In the genomic region with DNA sequence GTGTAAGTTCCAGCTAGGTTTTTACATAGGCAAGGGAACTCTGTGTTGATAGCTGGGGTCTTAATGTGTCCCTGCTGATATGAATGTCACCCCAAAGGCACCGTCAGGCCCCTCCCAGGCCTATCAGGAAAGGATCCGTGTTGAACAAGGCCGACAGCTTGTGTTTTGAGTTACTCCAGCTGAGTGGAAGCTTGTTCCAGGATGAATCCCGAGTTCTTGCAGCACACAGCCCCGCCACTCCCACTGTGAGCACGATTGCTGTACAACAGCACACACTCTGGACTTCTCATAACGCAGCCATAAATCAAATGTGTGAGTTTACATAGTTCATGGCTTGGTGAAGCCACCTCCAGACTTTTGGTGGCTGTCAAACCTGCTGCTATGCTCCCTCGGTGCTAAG, we compare ENCODE assay signal across 18 mouse cellular contexts. TPM values are rescaled to one million over a fixed set of nuclear protein-coding genes. Genes with fewer than 3 reads are reported as not detected.
A peak's percentile ranks its signal among the peaks of the same experiment; 100 is the strongest.
DNase-seq lines count a peak whose midpoint lies in the region; ATAC-seq and TF ChIP-seq lines count a peak whose summit lies in the region.
"Had no signal": no experiment of that assay in that cellular context is flagged by ENCODE, and none has a peak within 500 bp of the region (broad histone marks: within the 10 kb centered on the region; RNA-seq: fewer than 3 reads in every experiment).

No protein-coding gene starts in this region.

- H3K4me2 ChIP-seq in kidney, embryonic 15.5 days = no peak overlapping the region
- H3K4me2 ChIP-seq in stomach, postnatal 0 days (replicated peaks; ENCODE audit: low read depth) = no peak overlapping the region
- H3K4me2 ChIP-seq: forebrain, embryonic 13.5 days; heart, embryonic 13.5 days had no signal

- peak; percentile 12 for DNase-seq in kidney, postnatal 14 days
- DNase-seq in layer of hippocampus, postnatal 14 days (ENCODE audit: low spot score in 2 of 2) = peak; percentile 11 to 25
- no peak for DNase-seq in layer of hippocampus, postnatal 36 days
- DNase-seq in lung, postnatal 10 days = peak; percentile 54
- DNase-seq in lung, adult 18-20 months = no peak
- DNase-seq in stomach, postnatal 0 days (ENCODE audit: low spot score) = no peak
- DNase-seq in ovary, postnatal 14 days (ENCODE audit: low spot score) = no peak
- DNase-seq: adrenal gland, adult 2 months; adrenal gland, postnatal 25 days; cerebellum, adult 2 months; cerebellum, postnatal 10 days; forebrain, postnatal 0 days; gastrocnemius, postnatal 25 days; heart, postnatal 36 days had no signal

- no peaks in the 10 kb centered on the region for H3K9me3 ChIP-seq in kidney, embryonic 15.5 days (replicated peaks)
- H3K9me3 ChIP-seq in stomach, postnatal 0 days (ENCODE audit: control insufficient read depth, low read length) = no peaks in the 10 kb centered on the region
- H3K9me3 ChIP-seq: embryonic facial prominence, embryonic 10.5 days; forebrain, embryonic 13.5 days; heart, embryonic 13.5 days had no signal

- H3K4me3 ChIP-seq in kidney, embryonic 15.5 days (replicated peaks) = no peak overlapping the region
- no peak overlapping the region for H3K4me3 ChIP-seq in stomach, postnatal 0 days (ENCODE audit: low read depth, low read length)
- H3K4me3 ChIP-seq: embryonic facial prominence, embryonic 10.5 days; forebrain, embryonic 13.5 days; heart, embryonic 13.5 days had no signal

- no peaks in the 10 kb centered on the region for H3K27me3 ChIP-seq in kidney, embryonic 15.5 days
- no peaks in the 10 kb centered on the region for H3K27me3 ChIP-seq in stomach, postnatal 0 days (ENCODE audit: control insufficient read depth, insufficient read depth, low read length)

- no peak overlapping the region for H3K27ac ChIP-seq in kidney, embryonic 15.5 days
- H3K27ac ChIP-seq in stomach, postnatal 0 days (replicated peaks) = no peak overlapping the region
- H3K27ac ChIP-seq: embryonic facial prominence, embryonic 10.5 days; forebrain, embryonic 13.5 days; heart, embryonic 13.5 days had no signal

- no peak for ATAC-seq in kidney, embryonic 15.5 days (replicated peaks; ENCODE audit: low FRiP score)
- ATAC-seq in stomach, postnatal 0 days (ENCODE audit: low FRiP score, low TSS enrichment) = peak; percentile 26; the same call in 1 of the 2 replicates
- ATAC-seq: forebrain, embryonic 13.5 days; forebrain, postnatal 0 days had no signal

- H3K9ac ChIP-seq in kidney, embryonic 15.5 days = no peak overlapping the region
- no peak overlapping the region for H3K9ac ChIP-seq in stomach, postnatal 0 days (ENCODE audit: low read length)
- H3K9ac ChIP-seq: forebrain, embryonic 13.5 days; forebrain, postnatal 0 days; heart, embryonic 13.5 days had no signal

- H3K4me1 ChIP-seq in kidney, embryonic 15.5 days = peaks cover 15% of the 10 kb centered on the region
- no peaks in the 10 kb centered on the region for H3K4me1 ChIP-seq in stomach, postnatal 0 days (replicated peaks; ENCODE audit: control insufficient read depth, insufficient read depth)

- 49% methylated on average over 8 of the region's 8 CpGs for WGBS in kidney, embryonic 15.5 days
- WGBS in stomach, postnatal 0 days = 32% methylated on average over 8 of the region's 8 CpGs

- no peak for TF ChIP-seq EP300 in stomach, postnatal 0 days (optimal IDR thresholded peaks at IDR 0.05)

- no peaks in the 10 kb centered on the region for H3K36me3 ChIP-seq in kidney, embryonic 15.5 days
- no peaks in the 10 kb centered on the region for H3K36me3 ChIP-seq in stomach, postnatal 0 days (ENCODE audit: control insufficient read depth, insufficient read depth, low read length)
- H3K36me3 ChIP-seq: embryonic facial prominence, embryonic 10.5 days; heart, embryonic 13.5 days had no signal

- no peak for TF ChIP-seq CTCF in stomach, postnatal 0 days (IDR thresholded peaks at IDR 0.05; ENCODE audit: low read depth)

RNA-seq across cellular contexts. Expression of gene Nsrp1, which starts 15.9 kb away (rescaled TPM):
- polyA plus RNA-seq in kidney, embryonic 15.5 days (2015; fragmentation: Nextera tagmentation; extraction: Ambion mirVana) = 75.1 and 77.7 TPM in 2 replicates
- 10 to 100 TPM; 14.6 to 16.6 TPM for total RNA-seq in layer of hippocampus, postnatal 14 days (2021)
- 10 to 100 TPM; 16.3 to 17.8 TPM for total RNA-seq in layer of hippocampus, postnatal 36 days (2021)
- polyA plus RNA-seq in stomach, postnatal 0 days (2015; fragmentation: Nextera tagmentation; extraction: Ambion mirVana) = 38.5 and 45.1 TPM in 2 replicates

Comparison
In these comparisons a context has a peak if more than half of its experiments do, and no peak if none do; other contexts are left out.
1. DNase-seq: peak in kidney, postnatal 14 days (single experiment), layer of hippocampus, postnatal 14 days (2 of 2) and lung, postnatal 10 days (single experiment); none in layer of hippocampus, postnatal 36 days (0 of 2), lung, adult 18-20 months (0 of 2), stomach, postnatal 0 days (single experiment) and ovary, postnatal 14 days (single experiment).